Mouse (Mus musculus): ENCODE data around the gene Mpp2. TPM values are rescaled to one million over a fixed set of nuclear protein-coding genes. Genes with fewer than 3 reads are reported as not detected.

Gene Mpp2
- polyA plus RNA-seq, 1 experiment from 2014 or later, result 10.3 TPM

DNA sequence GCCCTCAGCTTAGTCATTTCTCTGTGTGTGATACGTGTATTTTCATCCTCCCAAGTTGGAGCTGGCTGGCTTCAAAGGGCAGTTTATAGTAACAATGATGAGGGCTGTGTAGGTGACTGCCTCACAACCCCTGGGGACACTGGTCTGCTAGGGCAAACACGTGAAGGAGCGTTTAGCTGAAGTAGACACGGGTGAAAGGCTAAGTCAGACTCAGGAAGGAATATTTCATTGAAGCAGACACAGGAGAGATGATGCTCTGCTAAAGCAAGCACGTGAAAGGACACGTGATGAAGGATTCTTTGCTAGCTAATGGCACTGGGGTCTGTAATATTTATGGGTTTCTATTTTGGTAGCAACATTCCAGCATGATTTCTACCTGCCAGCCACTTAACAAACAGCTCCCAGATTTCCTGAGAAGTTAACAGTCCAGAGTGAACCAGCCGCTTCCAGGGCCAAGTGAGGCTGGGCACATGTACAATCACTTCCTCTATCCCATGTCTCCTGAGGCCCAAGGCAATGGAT is 43.6 kb downstream of the Mpp2 start:
- Histone ChIP-seq H3K4me3 (ENCODE audit: low read length) (no peak overlapping the region), H3K4me1 (ENCODE audit: control insufficient read depth, insufficient read depth, low read length) (peaks cover under 1% of the 10 kb centered on the region; the same call in 1 of the 2 replicates), H3K9me3 (ENCODE audit: control insufficient read depth, low read length) (peaks cover 13% of the 10 kb centered on the region), H3K27ac (ENCODE audit: low read depth, low read length) (no peak overlapping the region), H3K9ac (ENCODE audit: low read depth, low read length) (no peak overlapping the region), H3K36me3 (ENCODE audit: control insufficient read depth, insufficient read depth, low read length) (no peaks in the 10 kb centered on the region), H3K27me3 (ENCODE audit: control insufficient read depth, insufficient read depth, low read length) (no peaks in the 10 kb centered on the region), H3K4me2 (replicated peaks; ENCODE audit: low read depth, low read length) (no peak overlapping the region)
- 76% methylated on average over 7 of the region's 7 CpGs for WGBS
- no peak for ATAC-seq (ENCODE audit: low FRiP score, low TSS enrichment)

- Histone ChIP-seq H3K27ac (ENCODE audit: low read depth, low read length) (no peak overlapping the region), H3K27me3 (ENCODE audit: control insufficient read depth, insufficient read depth, low read length) (no peaks in the 10 kb centered on the region), H3K9me3 (ENCODE audit: control insufficient read depth, low read length) (peaks cover 13% of the 10 kb centered on the region), H3K4me3 (ENCODE audit: low read length) (no peak overlapping the region), H3K4me1 (ENCODE audit: control insufficient read depth, insufficient read depth, low read length) (peaks cover 5% of the 10 kb centered on the region; the same call in 1 of the 2 replicates), H3K4me2 (replicated peaks; ENCODE audit: low read depth, low read length) (no peak overlapping the region), H3K36me3 (ENCODE audit: control insufficient read depth, insufficient read depth, low read length) (no peaks in the 10 kb centered on the region), H3K9ac (ENCODE audit: low read depth, low read length) (no peak overlapping the region)
- 81% methylated on average over 6 of the region's 6 CpGs for WGBS
- no peak for ATAC-seq (ENCODE audit: low FRiP score, low TSS enrichment)
These were observed 44.9 kb downstream of the Mpp2 start for GRCm38 (mm10) chr11:102043381-102043780.

DNA sequence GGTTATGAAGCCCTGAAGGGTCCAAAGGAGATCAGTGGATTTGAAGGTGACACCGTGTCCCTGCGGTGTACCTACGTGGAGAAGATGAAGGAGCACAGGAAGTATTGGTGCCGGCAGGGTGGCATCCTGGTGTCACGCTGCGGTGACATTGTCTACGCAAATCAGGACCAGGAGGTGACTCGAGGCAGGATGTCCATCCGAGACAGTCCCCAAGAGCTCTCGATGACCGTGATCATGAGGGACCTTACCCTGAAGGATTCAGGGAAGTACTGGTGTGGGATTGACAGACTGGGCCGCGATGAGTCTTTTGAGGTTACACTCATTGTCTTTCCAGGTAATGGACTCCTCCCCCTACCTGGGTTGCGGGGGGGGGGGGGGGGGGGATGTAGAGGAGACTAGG is 45.3 kb downstream of the Mpp2 start:
- no peak overlapping the region for H3K4me2 ChIP-seq (replicated peaks; ENCODE audit: low read depth, low read length)
- no peak overlapping the region for H3K27ac ChIP-seq (ENCODE audit: low read depth, low read length)
- H3K27me3 ChIP-seq (ENCODE audit: control insufficient read depth, insufficient read depth, low read length), result no peaks in the 10 kb centered on the region
- ATAC-seq (ENCODE audit: low FRiP score, low TSS enrichment), result no peak
- no peak overlapping the region for H3K4me3 ChIP-seq (ENCODE audit: low read length)
- no peaks in the 10 kb centered on the region for H3K36me3 ChIP-seq (ENCODE audit: control insufficient read depth, insufficient read depth, low read length)
- no peak overlapping the region for H3K9ac ChIP-seq (ENCODE audit: low read depth, low read length)
- H3K9me3 ChIP-seq (ENCODE audit: control insufficient read depth, low read length), result peaks cover 13% of the 10 kb centered on the region
- 93% methylated on average over 14 of the region's 14 CpGs for WGBS
- H3K4me1 ChIP-seq (ENCODE audit: control insufficient read depth, insufficient read depth, low read length), result peaks cover 5% of the 10 kb centered on the region; the same call in 1 of the 2 replicates

DNA sequence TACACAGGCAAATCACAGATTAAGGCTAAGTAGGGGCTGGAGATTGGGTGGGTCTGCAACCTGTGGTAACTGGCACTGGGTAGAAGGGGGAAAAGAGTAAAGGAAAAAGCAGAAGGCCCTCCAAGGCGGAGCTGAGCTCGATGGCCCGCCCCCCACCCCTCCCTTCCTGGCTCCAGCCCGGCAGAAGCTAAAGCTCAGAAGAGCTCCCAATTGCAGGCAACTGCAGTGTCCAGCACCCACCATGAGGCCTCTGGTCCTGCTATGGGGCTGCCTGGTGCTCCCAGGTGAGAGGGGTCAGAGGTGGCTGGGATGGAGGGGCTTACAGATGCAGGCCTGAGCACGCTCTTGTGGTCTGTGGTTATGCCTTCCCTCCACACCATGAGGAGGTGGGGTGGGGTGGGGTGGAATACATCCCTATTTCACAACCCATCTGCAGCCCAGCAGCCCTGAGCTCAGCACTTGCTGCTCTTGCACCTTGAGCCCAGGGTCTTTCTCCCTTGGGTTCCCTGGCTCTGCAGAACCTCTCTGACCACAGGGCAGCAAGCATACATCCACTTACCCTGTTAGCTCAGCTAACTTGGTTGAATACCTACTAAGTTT is 46.9 kb downstream of the Mpp2 start, which contains the start of gene Cd300lg:
Gene Cd300lg (plus strand): TSS at position 160 of the 600 bp plus-strand sequence.
- ATAC-seq (ENCODE audit: low FRiP score, low TSS enrichment), result no peak
- H3K27ac ChIP-seq (ENCODE audit: low read depth, low read length), result no peak within 1 kb of the TSS
- WGBS, result 58% methylated on average over 5 of the region's 5 CpGs

GRCm38 (mm10) chr11:102040646-102041045 is 47.7 kb downstream of the Mpp2 start:
- Histone ChIP-seq H3K4me3 (ENCODE audit: low read length) (no peak overlapping the region), H3K4me2 (replicated peaks; ENCODE audit: low read depth, low read length) (no peak overlapping the region), H3K9ac (ENCODE audit: low read depth, low read length) (no peak overlapping the region), H3K27me3 (ENCODE audit: control insufficient read depth, insufficient read depth, low read length) (no peaks in the 10 kb centered on the region; the same call in 1 of the 2 replicates), H3K9me3 (ENCODE audit: control insufficient read depth, low read length) (peaks cover 9% of the 10 kb centered on the region), H3K27ac (ENCODE audit: low read depth, low read length) (no peak overlapping the region), H3K36me3 (ENCODE audit: control insufficient read depth, insufficient read depth, low read length) (no peaks in the 10 kb centered on the region), H3K4me1 (ENCODE audit: control insufficient read depth, insufficient read depth, low read length) (peaks cover 5% of the 10 kb centered on the region; the same call in 1 of the 2 replicates)
- WGBS, result 77% methylated on average over 4 of the region's 4 CpGs
- ATAC-seq (ENCODE audit: low FRiP score, low TSS enrichment), result no peak

More for the DNA sequence above, 46.9 kb downstream of the Mpp2 start, which contains the start of gene Cd300lg:
- H3K9ac ChIP-seq (ENCODE audit: low read depth, low read length), result no peak within 1 kb of the TSS
- no peak within 1 kb of the TSS for H3K4me2 ChIP-seq (replicated peaks; ENCODE audit: low read depth, low read length)
- peaks cover 5% of the 10 kb centered on the region; the same call in 1 of the 2 replicates for H3K4me1 ChIP-seq (ENCODE audit: control insufficient read depth, insufficient read depth, low read length)
- H3K36me3 ChIP-seq (ENCODE audit: control insufficient read depth, insufficient read depth, low read length), result no peaks in the 10 kb centered on the region
- H3K4me3 ChIP-seq (ENCODE audit: low read length), result no peak within 1 kb of the TSS
- H3K27me3 ChIP-seq (ENCODE audit: control insufficient read depth, insufficient read depth, low read length), result no peaks in the 10 kb centered on the region; the same call in 1 of the 2 replicates
- H3K9me3 ChIP-seq (ENCODE audit: control insufficient read depth, low read length), result peaks cover 13% of the 10 kb centered on the region

GRCm38 (mm10) chr11:102040138-102040524 is 48.2 kb downstream of the Mpp2 start:
- Histone ChIP-seq H3K4me1 (ENCODE audit: control insufficient read depth, insufficient read depth, low read length) (peaks cover 5% of the 10 kb centered on the region; the same call in 1 of the 2 replicates), H3K36me3 (ENCODE audit: control insufficient read depth, insufficient read depth, low read length) (no peaks in the 10 kb centered on the region), H3K4me3 (ENCODE audit: low read length) (no peak overlapping the region), H3K9ac (ENCODE audit: low read depth, low read length) (no peak overlapping the region), H3K27ac (ENCODE audit: low read depth, low read length) (no peak overlapping the region), H3K9me3 (ENCODE audit: control insufficient read depth, low read length) (peaks cover 4% of the 10 kb centered on the region), H3K27me3 (ENCODE audit: control insufficient read depth, insufficient read depth, low read length) (no peaks in the 10 kb centered on the region; the same call in 1 of the 2 replicates), H3K4me2 (replicated peaks; ENCODE audit: low read depth, low read length) (no peak overlapping the region)
- under 1% methylated on average over 9 of the region's 9 CpGs for WGBS
- ATAC-seq (ENCODE audit: low FRiP score, low TSS enrichment), result peak; percentile 89

- H3K36me3 ChIP-seq (ENCODE audit: control insufficient read depth, insufficient read depth, low read length), result no peaks in the 10 kb centered on the region
- H3K4me2 ChIP-seq (replicated peaks; ENCODE audit: low read depth, low read length), result no peak overlapping the region
- no peak overlapping the region for H3K9ac ChIP-seq (ENCODE audit: low read depth, low read length)
- peaks cover 5% of the 10 kb centered on the region; the same call in 1 of the 2 replicates for H3K4me1 ChIP-seq (ENCODE audit: control insufficient read depth, insufficient read depth, low read length)
- WGBS, result 51% methylated on average over 13 of the region's 13 CpGs
- no peaks in the 10 kb centered on the region; the same call in 1 of the 2 replicates for H3K27me3 ChIP-seq (ENCODE audit: control insufficient read depth, insufficient read depth, low read length)
- no peak; the same call in 1 of the 2 replicates for ATAC-seq (ENCODE audit: low FRiP score, low TSS enrichment)
- no peak overlapping the region for H3K27ac ChIP-seq (ENCODE audit: low read depth, low read length)
- no peak overlapping the region for H3K4me3 ChIP-seq (ENCODE audit: low read length)
- no peaks in the 10 kb centered on the region for H3K9me3 ChIP-seq (ENCODE audit: control insufficient read depth, low read length)
These were observed 48.7 kb downstream of the Mpp2 start for GRCm38 (mm10) chr11:102039487-102040137.

GRCm38 (mm10) chr11:102037789-102038188 is 50.5 kb downstream of the Mpp2 start:
- Histone ChIP-seq H3K27ac (ENCODE audit: low read depth, low read length) (no peak overlapping the region), H3K9ac (ENCODE audit: low read depth, low read length) (no peak overlapping the region), H3K36me3 (ENCODE audit: control insufficient read depth, insufficient read depth, low read length) (no peaks in the 10 kb centered on the region), H3K27me3 (ENCODE audit: control insufficient read depth, insufficient read depth, low read length) (no peaks in the 10 kb centered on the region; the same call in 1 of the 2 replicates), H3K9me3 (ENCODE audit: control insufficient read depth, low read length) (no peaks in the 10 kb centered on the region), H3K4me2 (replicated peaks; ENCODE audit: low read depth, low read length) (no peak overlapping the region), H3K4me1 (ENCODE audit: control insufficient read depth, insufficient read depth, low read length) (peaks cover 5% of the 10 kb centered on the region; the same call in 1 of the 2 replicates), H3K4me3 (ENCODE audit: low read length) (no peak overlapping the region)
- 77% methylated on average over 6 of the region's 6 CpGs for WGBS
- ATAC-seq (ENCODE audit: low FRiP score, low TSS enrichment), result no peak

DNA sequence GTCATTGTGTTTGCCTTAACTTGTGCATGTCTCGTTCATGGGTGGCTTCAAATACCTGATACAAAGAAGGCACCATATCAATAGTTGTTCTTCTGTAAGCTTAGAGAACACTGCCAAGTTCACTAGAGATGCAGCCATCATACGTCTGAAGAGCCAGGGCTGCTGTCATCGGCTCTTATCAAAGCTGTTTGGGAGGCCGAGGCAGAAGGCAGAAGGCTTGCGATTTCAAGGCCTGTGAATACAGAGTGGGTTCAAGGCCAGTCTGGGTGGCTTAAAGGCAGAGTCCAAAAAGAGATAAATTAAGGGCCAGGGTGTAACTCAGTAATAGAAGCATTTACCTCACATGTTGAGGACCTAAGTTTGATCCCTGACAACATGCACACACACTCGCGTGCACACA is 52.0 kb downstream of the Mpp2 start:
- Histone ChIP-seq H3K9ac (ENCODE audit: low read depth, low read length) (no peak overlapping the region), H3K27me3 (ENCODE audit: control insufficient read depth, insufficient read depth, low read length) (no peaks in the 10 kb centered on the region; the same call in 1 of the 2 replicates), H3K27ac (ENCODE audit: low read depth, low read length) (no peak overlapping the region), H3K4me1 (ENCODE audit: control insufficient read depth, insufficient read depth, low read length) (peaks cover 5% of the 10 kb centered on the region; the same call in 1 of the 2 replicates), H3K4me3 (ENCODE audit: low read length) (no peak overlapping the region), H3K4me2 (replicated peaks; ENCODE audit: low read depth, low read length) (no peak overlapping the region), H3K36me3 (ENCODE audit: control insufficient read depth, insufficient read depth, low read length) (no peaks in the 10 kb centered on the region), H3K9me3 (ENCODE audit: control insufficient read depth, low read length) (no peaks in the 10 kb centered on the region)
- WGBS, result 80% methylated on average over 7 of the region's 7 CpGs
- no peak for ATAC-seq (ENCODE audit: low FRiP score, low TSS enrichment)
